Mouse (Mus musculus): Measurements from ENCODE around the gene Dmac2. TPM values are rescaled to one million over a fixed set of nuclear protein-coding genes. Genes with fewer than 3 reads are reported as not detected.
A peak's percentile ranks its signal among the peaks of the same experiment; 100 is the strongest.
"Not testable (repeated sequence)": the region's sequence is repeated elsewhere in the genome, so short reads cannot be mapped to it uniquely, and the experiment has no call there.

Dmac2 gene
- 30.4 and 32.3 TPM in 2 replicates for polyA plus RNA-seq (2016; fragmentation: Nextera tagmentation; extraction: Ambion mirVana)

GRCm38 (mm10) chr7:25618865-25619721 lies at the start of gene Dmac2:
Gene Dmac2, plus strand, starts transcription at chr7:25619414.
- H3K27me3 ChIP-seq, result peaks cover 5% of the 10 kb centered on the region
- H3K4me2 ChIP-seq (replicated peaks), result peak within 1 kb of the TSS; percentile 60
- 1% methylated on average over 53 of the region's 53 CpGs for WGBS
- peak within 1 kb of the TSS; percentile 61 for H3K4me3 ChIP-seq
- H3K4me1 ChIP-seq, result peaks cover 3% of the 10 kb centered on the region; the same call in 1 of the 2 replicates
- 0 out of 2 replicates have a peak, but pooled peaks cover 14% of the 10 kb centered on the region for H3K36me3 ChIP-seq
- no peak within 1 kb of the TSS for H3K27ac ChIP-seq
- ATAC-seq (ENCODE audit: low FRiP score), result peak; percentile 92
- H3K9me3 ChIP-seq (replicated peaks), result no peaks in the 10 kb centered on the region
- H3K9ac ChIP-seq, result peak within 1 kb of the TSS; percentile 45

GRCm38 (mm10) chr7:25573806-25574205 lies 45.4 kb upstream of the Dmac2 start:
- not testable (repeated sequence) for H3K4me3 ChIP-seq; H3K27ac ChIP-seq; H3K4me2 ChIP-seq (replicated peaks); H3K9ac ChIP-seq; H3K36me3 ChIP-seq; H3K9me3 ChIP-seq (replicated peaks); H3K27me3 ChIP-seq; ATAC-seq (ENCODE audit: low FRiP score); H3K4me1 ChIP-seq
- WGBS, result 80% methylated on average over 5 of the region's 5 CpGs

- Histone ChIP-seq H3K4me2 (replicated peaks) (no peak overlapping the region), H3K9me3 (replicated peaks) (no peaks in the 10 kb centered on the region), H3K27me3 (no peaks in the 10 kb centered on the region), H3K27ac (no peak overlapping the region), H3K9ac (no peak overlapping the region), H3K4me1 (no peaks in the 10 kb centered on the region), H3K4me3 (no peak overlapping the region), H3K36me3 (no peaks in the 10 kb centered on the region)
- 82% methylated on average over 5 of the region's 5 CpGs for WGBS
- ATAC-seq (ENCODE audit: low FRiP score), result no peak
These were observed 44.1 kb upstream of the Dmac2 start for GRCm38 (mm10) chr7:25575105-25575504.

GRCm38 (mm10) chr7:25575870-25576269 lies 43.3 kb upstream of the Dmac2 start:
- Histone ChIP-seq H3K4me1 (no peaks in the 10 kb centered on the region), H3K4me3 (no peak overlapping the region), H3K36me3 (no peaks in the 10 kb centered on the region), H3K27ac (no peak overlapping the region), H3K9me3 (replicated peaks) (no peaks in the 10 kb centered on the region), H3K4me2 (replicated peaks) (no peak overlapping the region), H3K27me3 (no peaks in the 10 kb centered on the region), H3K9ac (no peak overlapping the region)
- WGBS, result 14% methylated on average over 8 of the region's 8 CpGs
- ATAC-seq (ENCODE audit: low FRiP score), result no peak

GRCm38 (mm10) chr7:25576308-25576707 lies 42.9 kb upstream of the Dmac2 start:
- not testable (repeated sequence) for H3K36me3 ChIP-seq; H3K9ac ChIP-seq; H3K27ac ChIP-seq; H3K27me3 ChIP-seq; H3K4me2 ChIP-seq (replicated peaks); H3K4me1 ChIP-seq; H3K9me3 ChIP-seq (replicated peaks); ATAC-seq (ENCODE audit: low FRiP score); H3K4me3 ChIP-seq
- 41% methylated on average over 6 of the region's 6 CpGs for WGBS

- not testable (repeated sequence) for H3K9me3 ChIP-seq (replicated peaks); H3K36me3 ChIP-seq; H3K4me2 ChIP-seq (replicated peaks); H3K4me3 ChIP-seq; H3K9ac ChIP-seq; H3K27me3 ChIP-seq; H3K27ac ChIP-seq; ATAC-seq (ENCODE audit: low FRiP score); H3K4me1 ChIP-seq
- WGBS, result 81% methylated on average over 14 of the region's 14 CpGs
These were observed 42.3 kb upstream of the Dmac2 start for GRCm38 (mm10) chr7:25576793-25577437.

- H3K4me1 ChIP-seq, result no peaks in the 10 kb centered on the region
- no peaks in the 10 kb centered on the region for H3K27me3 ChIP-seq
- no peak overlapping the region for H3K4me3 ChIP-seq
- no peak for ATAC-seq (ENCODE audit: low FRiP score)
- no peaks in the 10 kb centered on the region for H3K9me3 ChIP-seq (replicated peaks)
- H3K36me3 ChIP-seq, result no peaks in the 10 kb centered on the region
- no peak overlapping the region for H3K9ac ChIP-seq
- 91% methylated on average over 10 of the region's 10 CpGs for WGBS
- H3K27ac ChIP-seq, result no peak overlapping the region
- H3K4me2 ChIP-seq (replicated peaks), result no peak overlapping the region
These were observed 39.8 kb upstream of the Dmac2 start for GRCm38 (mm10) chr7:25579441-25579840.

- Histone ChIP-seq H3K4me1 (no peaks in the 10 kb centered on the region), H3K4me2 (replicated peaks) (no peak overlapping the region), H3K9ac (no peak overlapping the region), H3K36me3 (no peaks in the 10 kb centered on the region), H3K4me3 (no peak overlapping the region), H3K9me3 (replicated peaks) (no peaks in the 10 kb centered on the region), H3K27ac (no peak overlapping the region), H3K27me3 (no peaks in the 10 kb centered on the region)
- WGBS, result 91% methylated on average over 15 of the region's 15 CpGs
- ATAC-seq (ENCODE audit: low FRiP score), result no peak
These were observed 36.9 kb upstream of the Dmac2 start for GRCm38 (mm10) chr7:25582301-25582810.

- no peak overlapping the region for H3K4me3 ChIP-seq
- ATAC-seq (ENCODE audit: low FRiP score), result no peak
- H3K27me3 ChIP-seq, result no peaks in the 10 kb centered on the region
- no peak overlapping the region for H3K4me2 ChIP-seq (replicated peaks)
- H3K9ac ChIP-seq, result no peak overlapping the region
- no peaks in the 10 kb centered on the region for H3K9me3 ChIP-seq (replicated peaks)
- H3K36me3 ChIP-seq, result no peaks in the 10 kb centered on the region
- WGBS, result 90% methylated on average over 5 of the region's 5 CpGs
- H3K4me1 ChIP-seq, result no peaks in the 10 kb centered on the region
- no peak overlapping the region for H3K27ac ChIP-seq
These were observed 34.6 kb upstream of the Dmac2 start for GRCm38 (mm10) chr7:25584651-25585050.

GRCm38 (mm10) chr7:25585351-25586204 lies 33.6 kb upstream of the Dmac2 start:
- H3K4me2 ChIP-seq (replicated peaks), result no peak overlapping the region
- ATAC-seq (ENCODE audit: low FRiP score), result no peak
- no peaks in the 10 kb centered on the region for H3K36me3 ChIP-seq
- no peaks in the 10 kb centered on the region for H3K9me3 ChIP-seq (replicated peaks)
- H3K27me3 ChIP-seq, result no peaks in the 10 kb centered on the region
- no peak overlapping the region for H3K9ac ChIP-seq
- H3K27ac ChIP-seq, result no peak overlapping the region
- no peaks in the 10 kb centered on the region for H3K4me1 ChIP-seq
- no peak overlapping the region for H3K4me3 ChIP-seq
- 83% methylated on average over 9 of the region's 9 CpGs for WGBS

- Histone ChIP-seq H3K36me3 (no peaks in the 10 kb centered on the region), H3K4me3 (no peak overlapping the region), H3K9ac (no peak overlapping the region), H3K4me2 (replicated peaks) (no peak overlapping the region), H3K27ac (no peak overlapping the region), H3K27me3 (no peaks in the 10 kb centered on the region), H3K4me1 (no peaks in the 10 kb centered on the region), H3K9me3 (replicated peaks) (no peaks in the 10 kb centered on the region)
- no peak for ATAC-seq (ENCODE audit: low FRiP score)
- WGBS, result 89% methylated on average over 2 of the region's 2 CpGs
These were observed 28.0 kb upstream of the Dmac2 start for GRCm38 (mm10) chr7:25591226-25591625.

- no peak for ATAC-seq (ENCODE audit: low FRiP score)
- no peak overlapping the region for H3K4me2 ChIP-seq (replicated peaks)
- no peak overlapping the region for H3K9ac ChIP-seq
- no peak overlapping the region for H3K27ac ChIP-seq
- H3K9me3 ChIP-seq (replicated peaks), result no peaks in the 10 kb centered on the region
- no peak overlapping the region for H3K4me3 ChIP-seq
- H3K27me3 ChIP-seq, result no peaks in the 10 kb centered on the region
- H3K36me3 ChIP-seq, result no peaks in the 10 kb centered on the region
- H3K4me1 ChIP-seq, result no peaks in the 10 kb centered on the region
- WGBS, result 87% methylated on average over 3 of the region's 3 CpGs
These were observed 25.4 kb upstream of the Dmac2 start for GRCm38 (mm10) chr7:25593859-25594258.
